Mouse (Mus musculus): ENCODE measurements around the gene Gstt1.

- TF ChIP-seq EP300 (IDR thresholded peaks at IDR 0.05; ENCODE audit: low read depth in 1 of 2, low read length in 2 of 2) (no peak), CTCF (IDR thresholded peaks at IDR 0.05 in 2 of 3, conservative IDR thresholded peaks at IDR 0.05 in 1 of 3; ENCODE audit: control insufficient read depth in 1 of 3, insufficient read depth in 1 of 3, low read depth in 2 of 3, low read length in 3 of 3, poor library complexity in 1 of 3, severe bottlenecking in 1 of 3) (no peak), ZMIZ1 (IDR thresholded peaks at IDR 0.05; ENCODE audit: low read depth, low read length) (no peak), POLR2A (IDR thresholded peaks at IDR 0.05; ENCODE audit: control insufficient read depth in 1 of 2, insufficient read depth in 1 of 2, low read depth in 1 of 2, low read length in 2 of 2, poor library complexity in 1 of 2) (no peak), ELF1 (IDR thresholded peaks at IDR 0.05; ENCODE audit: low read depth, low read length) (no peak), JUND (IDR thresholded peaks at IDR 0.05; ENCODE audit: low read depth, low read length) (no peak), SIN3A (IDR thresholded peaks at IDR 0.05; ENCODE audit: low read length) (no peak), USF1 (IDR thresholded peaks at IDR 0.05; ENCODE audit: low read depth, low read length) (no peak), KAT2A (conservative IDR thresholded peaks at IDR 0.05; ENCODE audit: low read depth, low read length) (no peak)
Observed at GRCm38 (mm10) chr10:75819882-75820281, 21.5 kb upstream of the Gstt1 start.

All from MEL (cell line).